Mouse (Mus musculus) heart, postnatal 4 days (tissue): ENCODE results near the gene Tspan8. TPM values are rescaled to one million over a fixed set of nuclear protein-coding genes. Genes with fewer than 3 reads are reported as not detected.

Experiments used
- DNase-seq: peaks from one replicate; pipeline ENCODE4 v3.0.0; 2021
- total RNA-seq, 2 experiments: library from RNA; stranded (reverse); gene quantifications; 2 replicates each; pipeline ENCODE4 v1.2.3; 2021

Tspan8 gene
- total RNA-seq, 2 experiments from 2014 or later = 2.2 to 2.8 TPM

GRCm38 (mm10) chr10:115846930-115847329, 30.3 kb downstream of the Tspan8 start:
- DNase-seq = no peak

- no peak for DNase-seq
Measured at GRCm38 (mm10) chr10:115848511-115848910, 31.9 kb downstream of the Tspan8 start.

GRCm38 (mm10) chr10:115860210-115860880, 43.7 kb downstream of the Tspan8 start:
- DNase-seq = no peak

GRCm38 (mm10) chr10:115861967-115862366, 45.3 kb downstream of the Tspan8 start:
- DNase-seq = no peak

- DNase-seq = no peak
Measured at GRCm38 (mm10) chr10:115882757-115883156, 66.1 kb downstream of the Tspan8 start.

GRCm38 (mm10) chr10:115891924-115892323, 75.3 kb downstream of the Tspan8 start:
- no peak for DNase-seq

GRCm38 (mm10) chr10:115892973-115893372, 76.3 kb downstream of the Tspan8 start:
- no peak for DNase-seq

- no peak for DNase-seq
Measured at GRCm38 (mm10) chr10:115894045-115894444, 77.4 kb downstream of the Tspan8 start.

- DNase-seq = no peak
Measured at GRCm38 (mm10) chr10:115896764-115897163, 80.1 kb downstream of the Tspan8 start.

- no peak for DNase-seq
Measured at GRCm38 (mm10) chr10:115897235-115897634, 80.6 kb downstream of the Tspan8 start.

Other genes starting within 250 kb of the Tspan8 start
- gene A930009A15Rik, start 246.8 kb upstream of the Tspan8 start, total RNA-seq = not detected
- gene Lgr5, start 229.1 kb upstream of the Tspan8 start, total RNA-seq = under 1 TPM; 0.09 to 0.26 TPM
- under 1 TPM; 0.41 to 0.54 TPM for gene Ptprr, start 201.4 kb downstream of the Tspan8 start, total RNA-seq